Mouse (Mus musculus): Measurements from ENCODE around the gene Fam71f2.
A peak's percentile ranks its signal among the peaks of the same experiment; 100 is the strongest.

Gene Fam71f2

GRCm38 (mm10) chr6:29279293-29279692, at the start of gene Fam71f2:
Gene Fam71f2, plus strand, starts transcription at chr6:29279593.
- no peak for DNase-seq

- DNase-seq = no peak
Observed at GRCm38 (mm10) chr6:29230386-29230785, 49.0 kb upstream of the Fam71f2 start.

- DNase-seq = no peak
Observed at GRCm38 (mm10) chr6:29231799-29232198, 47.6 kb upstream of the Fam71f2 start.

DNA sequence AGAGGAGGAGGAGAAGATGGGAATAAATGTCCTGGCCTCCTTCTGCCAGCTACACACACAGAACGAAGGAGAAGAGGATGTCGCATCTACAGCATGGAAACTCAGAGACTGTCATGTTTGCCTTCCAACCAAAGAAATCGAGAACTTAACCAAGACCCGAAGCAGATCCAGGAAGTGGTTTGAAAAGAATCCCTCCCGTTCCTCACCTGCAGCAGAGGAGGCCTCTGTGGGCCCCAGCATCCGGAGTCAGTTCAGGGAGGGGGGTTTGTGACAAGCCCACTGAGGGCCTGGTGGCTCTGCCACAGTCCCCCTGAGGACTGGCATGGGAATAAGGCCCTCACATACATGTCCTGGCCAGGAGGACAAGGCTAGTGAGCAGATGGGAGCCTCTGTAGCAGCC, 47.1 kb upstream of the Fam71f2 start:
- DNase-seq = no peak

DNA sequence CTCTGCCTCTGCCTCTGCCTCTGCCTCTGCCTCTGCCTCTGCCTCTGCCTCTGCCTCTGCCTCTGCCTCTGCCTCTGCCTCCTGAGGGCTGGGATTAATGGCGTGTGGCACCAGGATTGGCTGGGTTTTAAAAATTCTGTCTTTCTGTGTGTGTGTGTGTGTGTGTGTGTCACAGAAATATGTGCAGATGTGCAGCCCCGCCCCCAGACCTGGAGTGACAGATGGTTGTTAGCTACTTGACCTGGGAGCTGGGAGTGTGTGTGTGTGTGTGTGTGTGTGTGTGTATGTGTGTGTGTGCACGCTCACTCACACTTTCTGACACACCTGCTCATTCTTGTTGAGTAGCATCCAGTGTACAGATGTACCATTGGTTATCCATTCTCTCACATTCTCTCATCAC, 45.7 kb upstream of the Fam71f2 start:
- no peak for DNase-seq

DNA sequence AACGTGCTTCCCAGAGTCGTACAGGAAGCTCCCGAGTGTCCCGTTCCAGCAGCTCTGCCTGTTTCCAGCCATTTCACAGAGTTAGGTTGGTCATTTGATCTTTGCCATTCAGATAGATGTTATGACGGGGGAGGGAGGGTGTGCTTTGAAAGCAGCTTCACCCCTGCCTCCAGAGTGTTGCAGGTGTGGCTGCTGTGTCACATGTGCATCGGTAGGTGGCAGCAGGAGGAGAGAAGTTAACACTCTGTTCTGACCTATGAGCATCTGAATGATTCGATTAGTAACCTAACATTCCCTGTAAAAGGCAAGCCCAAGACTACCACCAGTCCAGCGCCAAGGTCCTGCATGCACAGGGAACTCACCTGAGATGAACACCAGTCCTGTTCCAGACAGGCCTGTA, 45.1 kb upstream of the Fam71f2 start:
- DNase-seq = peak; percentile 35

DNA sequence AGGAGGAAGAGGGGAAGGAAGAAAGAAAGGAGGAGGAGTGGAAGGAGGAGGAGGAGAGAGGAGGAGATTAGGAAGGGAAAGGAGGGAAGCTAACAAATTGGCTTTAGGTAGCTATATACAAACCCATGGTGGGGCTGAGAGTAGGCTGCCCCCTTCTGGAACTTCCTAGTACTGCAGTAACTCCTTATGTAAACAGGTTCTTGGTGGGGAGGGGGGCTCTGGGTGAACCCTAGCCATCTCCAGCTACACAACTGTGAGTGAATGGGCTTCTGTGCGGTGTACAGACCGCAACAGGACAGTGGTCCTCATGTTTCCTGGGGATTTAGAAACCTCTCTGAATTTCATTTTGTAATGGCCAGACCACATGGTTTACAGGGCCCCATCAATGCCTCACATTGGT, 38.6 kb upstream of the Fam71f2 start:
- peak; percentile 88 for DNase-seq

- peak; percentile 13 for DNase-seq
Observed at GRCm38 (mm10) chr6:29241697-29242096, 37.7 kb upstream of the Fam71f2 start.

DNA sequence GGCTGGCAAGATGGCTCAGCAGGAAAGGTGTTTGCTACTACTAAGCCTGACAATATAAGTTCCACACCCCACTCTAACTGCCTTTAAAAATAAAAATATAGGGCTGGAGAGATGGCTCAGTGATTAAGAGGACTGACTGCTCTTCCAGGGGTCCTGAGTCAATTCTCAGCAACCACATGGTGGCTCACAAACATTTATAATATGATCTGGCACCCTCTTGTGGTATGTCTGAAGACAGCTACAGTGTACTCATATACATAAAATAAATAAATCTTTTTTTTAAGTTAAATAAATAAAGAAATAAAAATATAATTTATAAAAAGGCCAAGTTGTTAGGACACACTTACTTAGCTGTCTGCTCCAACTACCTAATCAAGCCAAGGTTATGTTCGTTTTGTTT, 37.1 kb upstream of the Fam71f2 start:
- no peak for DNase-seq

DNA sequence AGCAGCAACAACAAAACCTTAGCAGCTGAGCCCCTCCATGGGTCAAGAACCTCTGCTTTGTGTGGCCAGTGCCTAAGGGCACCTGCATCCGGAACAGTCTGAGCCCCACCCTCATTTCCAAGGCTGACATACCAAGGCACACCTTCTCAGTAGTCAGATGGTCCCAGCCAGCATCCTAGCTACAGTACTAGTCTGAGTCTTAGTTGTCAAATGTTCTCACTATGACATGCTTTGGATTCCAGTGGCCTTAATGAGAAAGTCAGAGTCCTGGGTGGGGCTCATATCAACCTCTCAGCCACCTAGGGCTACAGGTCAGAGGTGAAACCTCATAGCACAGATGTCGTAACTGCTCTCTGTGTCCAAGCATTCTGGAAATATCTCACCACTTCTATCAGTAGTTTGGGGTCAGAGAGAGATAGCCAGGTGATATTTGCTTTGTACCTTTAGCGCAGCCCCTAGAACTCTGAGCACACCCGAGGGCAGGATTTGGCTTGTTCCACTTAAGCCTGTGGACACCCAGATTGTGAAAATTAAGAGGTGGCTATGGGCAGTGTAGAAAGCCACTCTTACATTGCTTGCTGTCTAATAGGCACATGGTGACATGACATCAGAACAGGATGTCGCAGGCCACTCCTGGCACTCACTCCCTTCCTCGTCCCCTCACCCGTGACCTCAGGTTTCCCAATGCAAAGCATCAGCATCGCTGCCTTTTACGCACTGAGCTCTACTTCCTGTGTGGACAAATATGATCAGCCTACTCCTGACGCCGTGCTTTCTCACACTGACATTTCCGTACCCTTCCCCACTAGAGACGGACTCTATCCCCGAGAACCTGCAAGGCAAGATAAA, 33.9 kb upstream of the Fam71f2 start:
- peak; percentile 58 for DNase-seq

GRCm38 (mm10) chr6:29246183-29246582, 33.2 kb upstream of the Fam71f2 start:
- DNase-seq = no peak

DNA sequence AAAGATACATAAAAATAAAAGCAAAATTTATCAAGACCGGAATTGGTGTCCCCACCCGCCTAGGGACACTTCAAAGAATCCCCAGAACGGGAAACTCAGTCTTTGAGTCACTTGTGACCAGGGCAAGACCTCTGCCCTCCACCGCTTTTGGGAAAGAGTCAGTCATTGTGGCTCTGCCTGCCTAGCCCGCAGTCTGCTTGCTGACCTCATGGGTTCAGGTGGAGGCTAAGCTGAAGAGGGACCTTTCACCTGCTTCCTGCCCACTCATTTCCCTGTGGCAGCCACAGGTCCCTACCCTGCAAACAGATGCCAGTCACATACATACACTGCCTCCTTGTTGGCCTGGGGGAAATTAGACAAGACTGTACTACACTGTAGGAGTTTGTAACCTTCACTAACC, 32.8 kb upstream of the Fam71f2 start:
- no peak for DNase-seq

DNA sequence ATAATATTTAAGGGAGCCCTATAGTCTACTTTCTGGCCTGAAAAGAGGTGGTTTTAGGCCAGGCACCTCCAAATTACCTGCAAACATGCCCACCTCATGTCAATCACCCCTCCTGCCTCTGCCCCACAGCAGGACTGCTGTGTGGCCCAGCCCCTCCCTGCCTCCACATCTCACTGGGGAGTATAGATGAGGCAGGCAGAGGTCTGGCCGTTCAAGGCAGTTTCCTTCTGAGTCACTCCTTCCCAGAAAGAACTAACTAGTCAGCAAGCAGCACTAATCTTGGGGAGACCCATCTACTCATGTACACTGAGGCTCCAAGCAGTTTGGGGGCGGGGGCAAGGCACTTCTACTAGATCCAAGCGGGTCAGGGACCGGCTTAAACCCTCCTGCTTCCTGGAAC, 32.3 kb upstream of the Fam71f2 start:
- no peak for DNase-seq

DNA sequence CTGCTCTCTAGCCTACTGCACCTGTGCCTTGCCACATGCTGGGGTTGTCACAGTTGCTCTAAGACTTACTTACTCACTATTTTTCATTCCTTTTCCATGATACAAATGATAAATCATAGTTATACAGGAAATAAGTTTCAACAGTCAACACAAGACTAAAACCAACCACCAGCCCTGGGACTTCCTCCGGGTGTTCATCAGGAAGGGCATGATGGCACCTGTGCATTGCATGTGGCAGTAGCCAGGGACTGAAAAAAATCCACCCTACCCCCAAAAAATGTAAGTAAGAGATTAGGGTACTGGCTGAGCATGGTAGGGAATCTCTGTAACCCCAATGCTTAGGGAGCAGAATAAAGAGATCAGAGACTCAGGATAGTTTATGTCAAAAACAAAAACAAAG, 20.0 kb upstream of the Fam71f2 start:
- no peak for DNase-seq

- no peak for DNase-seq
Observed at GRCm38 (mm10) chr6:29261831-29262230, 17.6 kb upstream of the Fam71f2 start.

DNA sequence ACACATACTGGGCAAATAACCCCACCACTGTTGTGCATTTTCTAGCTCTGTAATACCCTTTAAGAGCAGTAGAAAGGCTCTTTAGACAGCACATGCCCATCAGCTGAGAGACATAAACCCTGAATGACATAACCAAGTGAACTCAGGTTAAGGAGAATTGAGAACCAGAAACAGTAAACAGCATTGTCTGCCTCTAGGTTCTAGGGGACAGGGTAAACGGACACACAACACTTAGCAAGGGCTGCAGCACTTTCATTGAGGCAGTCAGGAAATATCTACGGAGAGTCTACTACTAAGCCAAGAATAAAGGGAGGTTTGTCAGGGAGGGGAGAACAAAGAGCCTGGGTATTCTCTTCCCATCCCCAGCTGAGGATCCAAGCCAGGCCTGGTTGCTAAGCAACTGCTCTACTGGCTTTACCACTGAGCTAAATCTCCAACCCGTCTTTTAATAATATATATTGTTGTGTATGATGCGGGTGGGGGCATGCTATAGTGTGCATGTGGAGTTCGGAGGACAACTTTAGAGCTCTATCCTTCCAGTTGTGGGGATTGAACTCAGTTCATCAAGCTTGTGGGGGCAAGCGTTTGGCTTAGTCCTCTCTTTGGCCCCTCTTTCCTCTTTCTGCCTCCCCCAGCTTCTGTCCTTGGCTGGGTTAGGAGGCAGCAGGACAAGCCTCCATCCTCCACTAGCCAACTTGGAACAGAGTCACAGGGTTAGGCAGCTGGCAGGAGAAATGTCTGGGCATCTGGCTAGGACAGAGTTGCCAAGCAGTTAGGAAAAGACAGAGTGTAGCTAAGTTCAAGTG, 15.5 kb upstream of the Fam71f2 start:
- DNase-seq = no peak

DNA sequence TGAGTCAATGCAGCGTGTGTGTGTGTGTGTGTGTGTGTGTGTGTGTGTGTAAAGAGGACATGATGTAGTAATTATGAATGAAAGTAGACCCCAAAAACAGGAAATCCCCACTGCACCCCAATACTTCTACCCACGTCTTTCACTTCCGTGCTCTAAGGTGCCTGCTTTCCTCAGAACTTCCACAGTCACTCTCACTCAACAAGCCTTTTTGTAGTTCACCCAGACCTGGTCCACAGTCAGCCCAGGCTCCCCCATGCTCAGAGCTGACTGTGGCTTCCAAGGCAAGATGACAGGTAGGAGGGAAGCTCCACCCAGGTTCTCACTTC, 15.0 kb upstream of the Fam71f2 start:
- DNase-seq = no peak

DNA sequence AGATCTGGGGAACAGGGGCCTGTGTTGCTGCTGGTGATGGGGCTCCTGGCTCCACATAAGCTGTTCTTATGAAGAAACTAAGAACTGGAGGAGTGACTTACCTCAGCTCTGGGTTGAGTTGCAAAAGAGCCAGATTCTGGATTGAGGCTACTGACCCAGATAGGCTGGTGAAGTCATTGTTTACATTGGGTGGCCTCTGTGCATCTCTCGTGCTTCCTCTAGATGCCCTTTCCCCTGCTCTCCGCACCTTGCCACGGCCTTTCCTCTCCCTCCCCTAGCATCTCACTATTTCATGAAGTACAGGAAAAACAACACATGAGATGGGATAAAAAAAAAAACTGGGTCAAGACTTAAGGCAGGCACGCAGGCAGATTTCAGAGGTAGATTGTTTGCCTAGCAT, 12.5 kb upstream of the Fam71f2 start:
- DNase-seq = no peak

GRCm38 (mm10) chr6:29269006-29269668, 10.3 kb upstream of the Fam71f2 start:
- DNase-seq = peak; percentile 64

DNA sequence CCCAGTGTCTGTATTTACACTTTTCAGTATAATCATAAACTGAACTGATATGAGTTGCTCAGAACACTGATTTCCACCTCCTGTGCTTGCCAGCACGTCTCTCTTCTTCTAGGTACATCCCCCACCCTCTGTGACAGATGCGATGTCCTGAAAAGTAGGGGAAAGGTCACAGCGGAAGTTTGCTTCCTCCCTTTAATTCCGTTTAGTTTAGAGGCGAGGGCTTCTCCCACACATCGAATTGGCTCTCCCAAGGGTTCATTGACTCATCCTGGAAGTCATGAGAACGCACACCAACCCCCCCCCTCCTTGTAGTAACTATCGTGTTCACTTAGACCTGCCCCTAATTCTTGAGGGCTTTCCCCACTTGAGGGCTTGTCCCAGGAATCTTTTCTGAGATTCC, 8.4 kb upstream of the Fam71f2 start:
- DNase-seq = peak; percentile 79

DNA sequence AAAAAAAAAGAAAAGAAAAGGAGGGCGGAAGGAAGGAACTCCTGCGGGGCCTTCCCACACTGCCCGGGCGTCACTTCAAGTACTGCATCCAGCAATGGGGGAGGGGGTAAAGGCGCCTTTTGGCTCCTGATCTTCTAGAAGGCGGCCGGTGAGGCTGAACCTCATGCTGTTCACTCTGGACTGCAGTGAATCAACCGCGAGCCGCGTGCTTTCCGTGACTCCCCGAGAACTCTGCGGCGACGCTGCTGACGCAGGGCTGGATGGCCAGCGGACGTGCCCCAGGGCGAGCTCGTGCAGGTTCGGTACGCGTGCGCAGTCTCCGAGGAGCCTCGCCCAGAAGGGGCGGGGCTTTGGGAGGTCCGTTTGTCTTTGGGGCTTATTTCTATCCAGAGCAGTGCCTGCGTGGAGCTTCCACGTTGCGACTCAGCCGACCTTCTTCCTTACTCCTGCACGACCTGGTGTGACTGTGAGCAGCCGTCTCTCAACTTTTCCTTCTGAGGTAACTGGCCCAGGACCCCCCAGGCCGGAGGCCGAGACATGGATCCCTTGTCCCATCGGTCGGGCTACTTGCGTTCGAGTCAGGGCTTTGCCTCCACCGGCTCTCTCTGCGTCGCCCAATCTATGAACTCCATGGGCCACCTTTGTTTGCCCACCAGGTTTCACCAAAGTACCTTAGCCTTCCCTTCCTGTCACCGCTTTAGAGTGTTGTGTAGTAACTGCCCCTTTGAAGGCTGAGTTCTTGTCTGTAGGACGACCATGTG, 6.9 kb upstream of the Fam71f2 start, which contains the start of gene Hilpda:
Gene Hilpda, plus strand, starts transcription at position 177 of the 761 bp plus-strand sequence.
- peak; percentile 96 for DNase-seq

DNA sequence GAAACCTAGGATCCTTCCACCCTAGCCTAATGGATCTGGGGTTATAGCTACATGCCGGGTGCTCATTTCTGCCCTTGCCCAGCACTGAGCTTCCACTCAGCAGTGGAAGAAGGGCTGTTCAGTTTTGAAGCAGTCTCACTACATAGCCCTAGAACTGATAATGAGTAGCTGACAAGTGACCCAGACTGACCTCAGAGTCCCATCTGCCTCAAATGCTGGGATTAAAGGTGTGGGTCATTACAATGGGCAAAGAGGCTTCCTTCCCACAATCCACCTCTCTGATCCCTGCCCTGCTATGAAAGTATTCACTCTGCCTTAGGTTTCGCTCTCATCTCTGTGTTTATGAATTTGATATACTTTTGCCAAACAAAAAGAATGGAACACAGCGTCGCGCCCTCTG, 2.6 kb upstream of the Fam71f2 start:
- DNase-seq = no peak
